Mouse (Mus musculus) lung, postnatal 14 days (tissue): ENCODE measurements around the gene Tmc3.

ENCODE experiments used
- DNase-seq: peaks from one replicate; pipeline ENCODE4 v3.0.0; 2021

Gene Tmc3

GRCm38 (mm10) chr7:83637781-83638583, 53.3 kb downstream of the Tmc3 start:
- no peak for DNase-seq

- no peak for DNase-seq
Measured at GRCm38 (mm10) chr7:83639084-83639483, 54.4 kb downstream of the Tmc3 start.

GRCm38 (mm10) chr7:83640581-83640980, 55.9 kb downstream of the Tmc3 start:
- no peak for DNase-seq

- no peak for DNase-seq
Measured at GRCm38 (mm10) chr7:83641163-83641562, 56.4 kb downstream of the Tmc3 start.

- no peak for DNase-seq
Measured at GRCm38 (mm10) chr7:83643581-83643980, 58.9 kb downstream of the Tmc3 start.

- DNase-seq = no peak
Measured at GRCm38 (mm10) chr7:83644761-83645160, 60.0 kb downstream of the Tmc3 start.

- no peak for DNase-seq
Measured at GRCm38 (mm10) chr7:83645476-83645875, 60.7 kb downstream of the Tmc3 start.

GRCm38 (mm10) chr7:83648807-83649206, 64.1 kb downstream of the Tmc3 start:
- no peak for DNase-seq

- DNase-seq = no peak
Measured at GRCm38 (mm10) chr7:83650638-83651037, 65.9 kb downstream of the Tmc3 start.

- no peak for DNase-seq
Measured at GRCm38 (mm10) chr7:83652498-83652897, 67.8 kb downstream of the Tmc3 start.

GRCm38 (mm10) chr7:83653605-83654051, 68.9 kb downstream of the Tmc3 start:
- DNase-seq = no peak

- no peak for DNase-seq
Measured at GRCm38 (mm10) chr7:83654196-83654595, 69.5 kb downstream of the Tmc3 start.

- DNase-seq = peak; percentile 48
Measured at GRCm38 (mm10) chr7:83654938-83655630, 70.4 kb downstream of the Tmc3 start.

GRCm38 (mm10) chr7:83658716-83659115, 74.0 kb downstream of the Tmc3 start:
- DNase-seq = no peak

GRCm38 (mm10) chr7:83659159-83660065, 74.7 kb downstream of the Tmc3 start:
- peak; percentile 26 for DNase-seq

- DNase-seq = no peak
Measured at GRCm38 (mm10) chr7:83660273-83660691, 75.6 kb downstream of the Tmc3 start.

- no peak for DNase-seq
Measured at GRCm38 (mm10) chr7:83661031-83661430, 76.3 kb downstream of the Tmc3 start.

GRCm38 (mm10) chr7:83661763-83662162, 77.0 kb downstream of the Tmc3 start:
- no peak for DNase-seq

- DNase-seq = no peak
Measured at GRCm38 (mm10) chr7:83662711-83663375, 78.1 kb downstream of the Tmc3 start.

- no peak for DNase-seq
Measured at GRCm38 (mm10) chr7:83666087-83666595, 81.4 kb downstream of the Tmc3 start.

GRCm38 (mm10) chr7:83667936-83668645, 83.4 kb downstream of the Tmc3 start:
- DNase-seq = no peak

GRCm38 (mm10) chr7:83668724-83669123, 84.0 kb downstream of the Tmc3 start:
- DNase-seq = peak; percentile 69
